In genomic region chr10:36036476-36036875, GRCm38 (mm10) we compare ENCODE assay signal across 30 mouse cellular contexts.
"Had no signal": no experiment of that assay in that cellular context is flagged by ENCODE, and none has a peak within 500 bp of the region (broad histone marks: within the 10 kb centered on the region; RNA-seq: fewer than 3 reads in every experiment).

No protein-coding gene starts in this region.

- DNase-seq: heart, postnatal 10 days; heart, postnatal 14 days; heart, postnatal 36 days; heart, postnatal 4 days; kidney, adult 11 months; kidney, adult 18-20 months; kidney, adult 2 months; kidney, adult 8-10 months; kidney, adult 9 months; kidney, postnatal 10 days; kidney, postnatal 14 days; kidney, postnatal 25 days; kidney, postnatal 36 days; kidney, postnatal 4 days; layer of hippocampus, adult 9-11 months; layer of hippocampus, postnatal 36 days had no signal

- H3K27ac ChIP-seq: heart, embryonic 13.5 days; heart, embryonic 15.5 days; hindbrain, embryonic 10.5 days; hindbrain, embryonic 12.5 days; hindbrain, embryonic 13.5 days; hindbrain, embryonic 14.5 days; hindbrain, embryonic 15.5 days; hindbrain, postnatal 0 days; intestine, embryonic 15.5 days; kidney, embryonic 15.5 days; kidney, postnatal 0 days; layer of hippocampus, adult 2 months; left cerebral cortex, adult 2 months had no signal

- H3K9me3 ChIP-seq: heart, embryonic 12.5 days; heart, embryonic 13.5 days; heart, embryonic 15.5 days; hindbrain, embryonic 10.5 days; hindbrain, embryonic 12.5 days; hindbrain, embryonic 13.5 days; hindbrain, embryonic 15.5 days; intestine, embryonic 15.5 days; kidney, embryonic 15.5 days had no signal

- H3K4me2 ChIP-seq: heart, embryonic 12.5 days; heart, embryonic 13.5 days; heart, embryonic 15.5 days; hindbrain, embryonic 12.5 days; hindbrain, embryonic 13.5 days; hindbrain, embryonic 14.5 days; hindbrain, embryonic 15.5 days; intestine, embryonic 15.5 days; kidney, embryonic 15.5 days had no signal

- H3K4me1 ChIP-seq: heart, embryonic 12.5 days; heart, embryonic 13.5 days; heart, embryonic 15.5 days; hindbrain, embryonic 10.5 days; hindbrain, embryonic 12.5 days; hindbrain, embryonic 13.5 days; hindbrain, embryonic 15.5 days; intestine, embryonic 15.5 days; kidney, embryonic 15.5 days had no signal

- H3K27me3 ChIP-seq: heart, embryonic 12.5 days; heart, embryonic 13.5 days; heart, embryonic 15.5 days; hindbrain, embryonic 12.5 days; hindbrain, embryonic 13.5 days; hindbrain, embryonic 15.5 days; intestine, embryonic 15.5 days; kidney, embryonic 15.5 days had no signal

- H3K4me3 ChIP-seq: heart, embryonic 12.5 days; heart, embryonic 13.5 days; heart, embryonic 15.5 days; hindbrain, embryonic 10.5 days; hindbrain, embryonic 12.5 days; hindbrain, embryonic 13.5 days; hindbrain, embryonic 15.5 days; intestine, embryonic 15.5 days; kidney, embryonic 15.5 days; layer of hippocampus, adult 2 months; left cerebral cortex, adult 2 months had no signal

- H3K9ac ChIP-seq: heart, embryonic 12.5 days; heart, embryonic 13.5 days; heart, embryonic 15.5 days; hindbrain, embryonic 12.5 days; hindbrain, embryonic 13.5 days; hindbrain, embryonic 14.5 days; hindbrain, embryonic 15.5 days; intestine, embryonic 15.5 days; kidney, embryonic 15.5 days had no signal

- H3K36me3 ChIP-seq: heart, embryonic 12.5 days; heart, embryonic 13.5 days; heart, embryonic 15.5 days; hindbrain, embryonic 10.5 days; hindbrain, embryonic 12.5 days; hindbrain, embryonic 13.5 days; hindbrain, embryonic 15.5 days; intestine, embryonic 15.5 days; kidney, embryonic 15.5 days had no signal
